Mouse (Mus musculus): ENCODE measurements around the gene Set.
A peak's percentile ranks its signal among the peaks of the same experiment; 100 is the strongest.
"Not testable (repeated sequence)": the region's sequence is repeated elsewhere in the genome, so short reads cannot be mapped to it uniquely, and the experiment has no call there.

The Set gene

DNA sequence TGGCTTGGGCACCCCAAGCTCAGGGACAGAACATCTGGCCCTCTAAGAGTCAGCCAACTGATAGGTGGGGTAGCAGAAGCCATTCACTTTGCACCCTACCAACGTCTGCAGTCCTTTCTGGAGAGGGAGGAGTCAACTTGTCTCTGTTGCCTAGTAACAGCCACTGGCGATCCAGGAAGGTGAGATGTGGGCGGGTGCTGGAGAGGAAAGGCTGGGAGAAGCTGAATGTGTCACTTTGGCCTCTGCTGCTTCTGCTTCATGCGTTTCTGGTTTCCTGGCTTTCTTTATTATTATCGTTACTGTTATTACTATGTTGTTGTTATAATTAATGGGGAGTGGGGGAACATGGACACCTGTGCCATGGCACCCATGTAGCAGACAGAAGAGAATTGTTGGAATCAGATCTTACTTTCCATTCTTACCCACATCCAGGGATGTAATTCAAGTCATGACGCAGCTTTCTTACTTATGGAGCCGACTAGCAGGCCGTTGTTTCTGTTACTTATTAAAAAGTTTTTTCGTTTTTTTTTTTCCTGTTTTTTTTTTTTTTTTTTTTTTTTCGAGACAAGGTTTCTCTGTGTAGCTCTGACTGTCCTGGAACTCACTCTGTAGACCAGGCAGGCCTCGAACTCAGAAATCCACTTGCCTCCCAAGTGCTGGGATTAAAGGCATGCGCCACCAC, at the start of gene Set:
Gene Set (plus strand): TSS at position 156 of the 682 bp plus-strand sequence.
- DNase-seq, result no peak

GRCm38 (mm10) chr2:30009101-30009500, 48.1 kb upstream of the Set start:
- no peak for DNase-seq

DNA sequence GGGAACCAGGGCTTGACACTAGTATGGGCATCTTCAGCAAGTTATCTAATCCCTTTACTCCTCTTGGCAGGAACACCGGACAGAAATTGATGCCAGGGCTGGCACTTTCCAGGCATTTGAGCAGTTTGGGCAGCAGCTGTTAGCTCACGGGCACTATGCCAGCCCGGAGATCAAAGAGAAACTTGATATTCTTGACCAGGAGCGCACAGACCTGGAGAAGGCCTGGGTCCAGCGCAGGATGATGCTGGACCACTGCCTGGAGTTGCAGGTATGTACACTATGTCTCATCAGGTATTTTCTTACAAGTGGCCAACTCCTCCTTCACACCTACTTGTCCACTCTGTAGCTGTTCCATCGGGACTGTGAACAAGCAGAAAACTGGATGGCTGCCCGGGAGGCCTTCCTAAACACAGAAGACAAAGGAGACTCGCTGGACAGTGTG, 46.3 kb upstream of the Set start:
- no peak for DNase-seq

GRCm38 (mm10) chr2:30014326-30014966, 42.7 kb upstream of the Set start:
- DNase-seq, result no peak

DNA sequence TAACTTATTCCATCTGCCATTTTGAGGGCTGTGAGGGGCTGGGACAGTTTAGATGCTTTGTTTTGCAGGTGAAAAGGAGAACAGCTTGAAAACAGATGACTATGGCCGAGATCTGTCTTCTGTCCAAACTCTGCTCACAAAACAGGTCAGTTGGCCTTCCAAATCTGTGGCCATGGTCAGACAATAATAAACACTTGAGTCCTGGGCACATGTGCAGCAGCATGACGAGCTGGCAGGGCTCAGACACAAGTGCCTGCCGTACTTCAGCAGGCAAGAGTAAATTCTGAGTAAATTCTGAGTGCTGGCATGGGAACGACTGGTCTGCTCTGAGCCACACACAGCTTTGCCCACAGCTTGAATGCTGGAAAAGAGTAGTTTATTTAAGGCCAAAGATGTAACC, 31.7 kb upstream of the Set start:
- DNase-seq, result no peak

DNA sequence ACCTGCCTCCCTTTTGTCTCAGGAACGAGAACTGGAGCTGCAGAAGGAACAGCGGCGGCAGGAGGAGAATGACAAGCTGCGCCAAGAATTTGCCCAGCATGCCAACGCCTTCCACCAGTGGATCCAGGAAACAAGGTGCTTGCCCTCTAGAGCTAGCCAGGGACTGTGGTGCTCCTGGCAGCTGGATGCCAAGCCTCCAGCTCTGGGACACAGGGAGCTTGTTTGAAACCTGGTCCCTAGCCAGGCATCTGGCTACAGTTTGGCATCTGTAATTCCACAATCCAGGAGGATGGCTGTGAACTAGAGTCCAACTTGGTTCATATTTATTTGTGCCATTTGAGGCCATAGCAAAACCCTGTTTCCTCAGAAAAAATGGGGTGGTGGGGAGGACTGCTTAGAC, 30.2 kb upstream of the Set start:
- DNase-seq, result no peak

DNA sequence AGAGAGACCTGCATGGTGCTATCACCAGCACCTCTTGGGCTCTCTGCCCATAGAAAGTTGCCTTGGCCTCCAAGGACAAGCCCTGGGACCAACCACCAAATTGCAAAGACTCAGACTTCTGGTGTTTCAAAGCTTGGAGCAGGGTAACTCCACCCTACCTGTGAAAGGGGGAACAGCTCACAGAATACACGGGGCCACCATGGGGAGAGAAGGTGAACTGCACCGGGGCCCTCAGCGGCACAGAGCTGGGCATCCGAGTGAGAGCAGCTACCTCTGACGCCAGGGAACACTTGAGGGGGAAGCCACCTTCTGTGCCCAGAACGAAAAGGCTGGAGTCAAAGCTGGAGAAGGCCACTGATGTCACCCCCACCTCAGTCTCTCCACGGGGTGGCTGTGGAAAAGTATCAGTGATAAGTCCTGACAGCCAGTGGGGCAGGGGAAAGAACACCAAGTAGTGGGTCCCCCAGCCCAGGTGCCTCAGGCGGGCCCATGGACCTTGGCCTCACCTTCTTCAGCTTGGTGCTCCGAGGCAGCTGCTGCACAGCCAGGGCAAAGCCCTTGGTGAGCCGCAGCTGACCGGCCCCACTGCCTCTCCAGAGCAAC, 24.8 kb upstream of the Set start:
- DNase-seq, result no peak

DNA sequence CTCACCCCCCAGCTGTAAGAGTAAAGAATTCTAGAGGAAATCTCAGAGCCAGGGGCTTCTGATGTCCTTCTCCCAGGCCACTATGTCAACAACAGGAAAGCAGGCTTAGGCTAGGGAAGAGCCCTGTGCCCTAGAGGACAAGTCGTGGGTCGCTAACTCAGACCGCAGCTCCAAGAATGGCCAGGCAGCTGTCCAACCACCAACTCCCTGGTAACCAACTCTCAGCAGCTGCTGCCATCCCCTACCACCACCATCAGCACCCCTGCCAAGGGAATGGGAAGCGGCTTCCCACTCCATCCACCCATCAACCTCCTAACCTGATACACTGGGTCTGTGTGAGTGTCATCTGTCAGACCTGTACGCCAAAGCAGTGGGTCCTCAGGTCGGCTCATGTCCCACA, 24.2 kb upstream of the Set start:
- no peak for DNase-seq

DNA sequence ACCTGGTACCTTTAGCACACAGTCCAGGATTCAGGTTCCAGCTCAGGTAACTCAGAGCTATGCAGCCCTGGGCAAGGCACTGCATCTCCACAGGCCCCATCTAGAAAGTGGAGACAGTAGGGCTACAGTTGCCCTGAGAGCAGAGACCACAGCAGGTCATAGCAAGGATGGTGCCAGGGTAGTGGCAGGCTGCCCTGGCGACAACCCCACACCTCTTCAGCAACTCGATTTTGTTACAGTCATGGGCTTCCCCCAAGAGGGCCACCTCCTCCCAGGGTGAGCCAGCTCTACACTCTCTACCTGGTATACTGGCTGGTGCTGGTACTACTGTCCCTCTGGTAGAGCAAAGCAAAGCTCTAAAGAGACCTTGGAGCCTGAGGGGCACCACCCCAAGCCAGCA, 19.4 kb upstream of the Set start:
- no peak for DNase-seq

- no peak for DNase-seq
These were observed 18.8 kb upstream of the Set start for GRCm38 (mm10) chr2:30038370-30038769.

DNA sequence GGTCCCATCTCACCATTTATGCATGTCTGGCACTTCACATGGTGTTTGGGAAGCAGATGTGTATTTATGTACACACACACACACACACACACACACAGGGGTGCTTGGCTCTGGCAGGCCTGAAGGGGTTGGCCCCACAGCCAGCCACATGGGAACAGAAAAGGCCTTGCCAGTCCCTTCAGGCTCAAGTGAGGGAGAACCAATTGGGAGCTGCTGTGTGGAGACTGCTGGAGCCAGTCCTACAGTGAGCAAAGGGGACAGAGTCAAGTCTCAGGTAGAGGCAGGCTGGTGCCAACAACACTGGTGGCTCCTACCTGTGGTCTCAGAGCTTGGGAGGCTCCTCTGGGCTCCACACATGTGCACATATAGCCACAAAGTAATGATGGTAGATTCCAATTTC, 17.5 kb upstream of the Set start:
- DNase-seq, result no peak

GRCm38 (mm10) chr2:30042445-30042844, 14.7 kb upstream of the Set start:
- DNase-seq, result peak; percentile 83

GRCm38 (mm10) chr2:30044550-30044949, 12.6 kb upstream of the Set start:
- DNase-seq, result no peak

DNA sequence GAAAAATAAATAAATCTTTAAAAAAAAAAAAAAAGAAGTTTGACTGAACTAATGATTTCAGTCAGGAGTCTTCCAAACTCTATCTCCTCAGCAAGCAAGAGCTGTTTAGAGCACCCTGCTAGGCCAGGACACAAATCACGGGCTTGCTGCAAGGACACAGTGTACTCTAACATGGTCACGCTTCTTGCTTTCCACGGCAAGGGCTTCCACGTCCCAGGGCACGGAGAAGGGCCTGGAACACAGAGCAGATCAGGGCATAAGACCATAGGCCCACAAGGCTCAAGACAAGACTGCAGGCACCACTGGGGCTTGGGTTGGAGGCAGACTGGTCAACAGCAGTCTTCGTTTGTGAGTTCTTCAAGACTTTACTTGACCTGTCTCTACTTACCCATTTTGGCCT, 10.1 kb upstream of the Set start:
- no peak for DNase-seq

- DNase-seq, result no peak
These were observed 9.1 kb upstream of the Set start for GRCm38 (mm10) chr2:30048101-30048501.

DNA sequence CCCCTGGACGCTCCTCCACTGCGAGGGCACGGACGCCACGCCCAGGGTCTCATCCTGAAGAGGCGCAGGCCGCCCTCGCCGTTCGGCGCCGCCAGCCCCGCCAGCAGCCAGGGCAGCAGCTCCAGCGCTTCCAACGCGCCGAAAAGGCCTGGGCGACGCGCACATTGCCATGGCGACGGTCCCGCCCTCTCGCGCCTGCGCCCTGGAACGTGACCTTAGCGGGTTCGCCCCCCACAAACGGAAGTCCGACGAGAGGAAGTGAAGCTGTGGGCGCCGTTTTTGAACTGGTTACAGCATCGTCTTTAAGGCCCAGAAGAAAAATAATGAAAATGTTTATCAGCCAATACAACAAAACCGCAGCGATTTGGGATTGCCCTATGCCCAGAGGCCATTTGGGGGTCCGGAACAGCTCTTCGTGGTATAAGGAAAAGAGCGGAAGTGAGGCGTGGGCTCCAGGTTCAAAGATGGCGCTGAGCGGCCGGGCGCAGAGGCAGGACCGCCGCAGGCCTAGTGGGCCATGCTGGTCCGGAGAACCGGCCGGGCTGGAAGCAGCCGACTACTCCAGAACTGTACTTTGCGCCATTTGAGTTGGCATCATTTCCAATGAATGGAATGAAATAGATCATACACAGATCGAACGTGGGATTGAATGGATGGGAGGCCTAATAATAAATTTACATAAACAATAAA, 8.3 kb upstream of the Set start, which contains the start of gene Wdr34:
Gene Wdr34 (minus strand): TSS at position 183 of the 690 bp plus-strand sequence.
- peak; percentile 99 for DNase-seq

- no peak for DNase-seq
These were observed 7.3 kb upstream of the Set start for GRCm38 (mm10) chr2:30049831-30050230.

DNA sequence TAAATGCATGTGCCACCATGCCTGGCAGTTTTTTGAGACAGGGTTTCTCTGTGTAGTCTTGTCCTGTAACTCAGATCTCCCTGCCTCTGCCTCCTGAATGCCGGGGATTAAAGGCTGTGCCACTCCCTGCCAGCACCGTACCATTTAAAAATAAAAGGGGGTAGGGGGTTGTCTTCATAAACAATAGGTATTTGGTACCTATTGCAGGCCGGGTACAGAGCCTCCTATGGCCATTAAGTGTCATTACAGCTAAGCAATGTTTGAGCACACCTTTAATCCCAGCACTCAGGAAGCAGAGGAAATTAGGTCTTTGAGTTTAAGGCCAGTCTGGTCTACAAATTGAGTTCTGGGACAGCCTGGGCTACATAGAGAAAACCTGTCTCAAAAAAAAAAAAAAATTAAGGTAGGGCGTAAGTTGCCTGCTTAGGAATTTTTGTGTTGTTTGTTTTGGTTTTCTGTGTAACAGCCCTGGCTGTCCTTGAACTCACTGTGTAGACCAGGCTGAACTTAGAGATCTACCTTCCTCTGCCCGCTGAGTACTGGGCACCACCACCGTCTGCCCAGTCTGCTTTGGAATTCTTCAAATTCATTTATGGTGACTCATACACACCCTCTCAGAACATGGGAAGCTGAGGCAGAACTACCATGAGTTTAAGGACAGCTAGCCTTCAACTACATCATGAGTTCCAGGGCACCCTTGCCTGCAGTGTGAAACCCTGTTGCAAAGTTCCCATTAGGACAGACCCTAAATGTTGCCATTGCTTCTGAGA, 5.0 kb upstream of the Set start:
- DNase-seq, result no peak

DNA sequence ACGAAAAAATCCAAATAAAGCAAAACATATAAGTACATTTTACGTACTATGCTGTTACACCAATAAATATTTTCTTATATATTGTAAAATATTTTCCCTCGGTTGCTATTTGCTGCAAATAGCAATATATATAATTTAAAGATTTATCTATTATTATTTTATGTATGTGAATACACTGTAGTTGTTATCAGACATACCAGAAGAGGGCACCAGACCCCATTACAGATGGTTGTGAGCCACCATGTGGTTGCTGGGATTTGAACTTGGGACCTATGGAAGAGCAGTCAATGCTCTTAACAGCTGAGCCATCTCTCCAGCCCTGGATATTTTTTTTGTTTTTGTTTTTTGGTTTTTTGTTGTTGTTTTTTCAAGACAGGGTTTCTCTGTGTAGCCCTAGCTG, 1.9 kb upstream of the Set start:
- not testable (repeated sequence) for DNase-seq

DNA sequence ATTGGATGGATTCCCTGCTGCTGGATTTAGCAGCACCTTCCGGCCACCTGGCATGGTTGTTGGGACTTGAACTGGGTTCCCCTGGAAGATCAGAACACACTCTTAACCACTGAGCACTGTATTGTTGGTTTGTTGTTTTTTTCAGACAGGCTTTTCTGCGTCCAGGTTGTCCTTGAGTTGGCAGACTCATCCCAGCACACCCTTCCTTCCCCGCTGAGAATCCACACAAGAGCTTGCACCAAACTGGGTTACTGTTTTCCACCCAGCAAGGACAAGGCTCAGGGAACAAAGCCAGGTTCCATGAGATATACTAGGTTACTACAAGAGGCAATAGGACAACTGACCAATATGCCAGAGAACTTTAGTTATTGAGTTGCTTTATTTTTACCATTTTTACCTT, 442 bp upstream of the Set start:
- DNase-seq, result no peak

GRCm38 (mm10) chr2:30058418-30058817, 1.2 kb downstream of the Set start:
- DNase-seq, result no peak

DNA sequence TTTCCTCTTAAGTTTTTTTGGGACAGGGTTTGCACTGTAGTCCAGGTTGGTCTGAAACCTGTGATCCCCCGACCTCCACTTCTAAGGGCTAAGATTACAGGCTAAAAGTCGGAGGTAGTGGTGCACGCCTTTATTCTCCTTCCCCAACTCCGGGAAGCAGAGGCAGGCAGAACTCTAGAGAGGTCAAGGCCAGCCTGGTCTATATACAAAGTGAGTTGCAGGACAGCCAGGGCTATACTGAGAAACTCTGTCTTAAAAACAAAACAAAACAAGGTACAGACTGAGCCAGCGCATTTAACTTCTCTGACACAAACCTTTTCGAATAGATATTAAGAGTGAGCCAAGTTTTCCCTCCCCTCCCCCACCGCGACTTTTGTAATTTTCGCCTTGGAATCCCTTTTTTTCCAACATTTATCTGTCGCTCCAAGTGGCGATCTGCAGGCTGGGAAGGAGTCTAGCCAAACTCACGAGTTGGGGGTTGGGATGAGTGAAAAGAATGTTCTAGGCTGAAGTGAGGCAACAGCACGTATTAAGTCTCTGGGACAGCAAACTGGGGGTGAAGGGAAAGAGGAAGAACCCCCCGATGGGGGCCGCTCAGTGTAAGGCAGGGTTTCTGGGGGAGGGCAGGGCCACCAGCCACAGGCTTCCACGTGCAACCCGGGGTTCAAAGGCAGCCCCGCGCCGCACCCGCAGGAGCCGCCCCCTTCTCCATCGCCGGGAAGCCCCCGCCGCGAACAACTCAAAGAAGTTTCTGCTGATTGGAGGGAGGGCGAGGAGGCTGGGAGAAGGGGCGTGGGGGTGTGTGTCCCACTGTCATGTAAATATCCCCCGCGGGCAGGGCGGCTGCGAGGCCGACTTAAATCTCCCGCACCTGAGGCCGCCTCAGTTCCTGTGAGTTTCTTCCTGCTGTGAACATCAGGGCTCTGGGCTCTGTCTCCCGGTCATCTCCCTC, 4.3 kb downstream of the Set start:
- DNase-seq, result peak; percentile 33

Data from kidney, adult 18-20 months (tissue).